Mouse (Mus musculus) CH12.LX (cell line): ENCODE measurements around the gene E030018B13Rik. TPM values are rescaled to one million over a fixed set of nuclear protein-coding genes. Genes with fewer than 3 reads are reported as not detected.
A peak's percentile ranks its signal among the peaks of the same experiment; 100 is the strongest.

Experiments
- DNase-seq: peaks from one replicate; pipeline ENCODE4 v3.0.0-alpha.2; 2013; ENCODE audit errors: extremely low read depth
- H3K27ac ChIP-seq: 2 replicates; pipeline ENCODE4 v1.5.1; 2012; ENCODE audit warnings: low read depth, mild to moderate bottlenecking, control low read depth, moderate library complexity; ENCODE audit not compliant: insufficient read depth
- H3K27me3 ChIP-seq: replicated peaks from 2 replicates; pipeline ENCODE3; 2012; ENCODE audit warnings: inconsistent platforms
- H3K36me3 ChIP-seq, 2 experiments: replicated peaks in 1 of 2; 2 replicates each; pipeline versions ENCODE3 to v1.6.1; 2012; ENCODE audit warnings: inconsistent platforms in 1 of 2, low read length in 1 of 2, mild to moderate bottlenecking in 1 of 2, mixed read lengths in 1 of 2, moderate library complexity in 1 of 2; ENCODE audit not compliant: control insufficient read depth in 1 of 2, insufficient read depth in 1 of 2
- H3K4me1 ChIP-seq, 2 experiments: 2 replicates each; pipeline ENCODE4 v1.6.1; 2012; ENCODE audit warnings: inconsistent platforms in 1 of 2, moderate library complexity in 1 of 2; ENCODE audit not compliant: insufficient read depth in 2 of 2, control insufficient read depth in 1 of 2
- H3K4me2 ChIP-seq: 2 replicates; pipeline ENCODE4 v1.6.1; 2012; ENCODE audit warnings: low read depth, mild to moderate bottlenecking, control low read depth; ENCODE audit not compliant: poor library complexity, insufficient read depth, severe bottlenecking
- H3K4me3 ChIP-seq, 3 experiments: fragments of 150-350 bp in 1 of 3; sonication (generic) in 1 of 3; replicated peaks in 1 of 3; 2 replicates each; pipeline versions ENCODE3 to v1.5.1; 2011 to 2012; ENCODE audit warnings: low read depth in 2 of 3, low read length in 2 of 3, mild to moderate bottlenecking in 2 of 3, moderate library complexity in 2 of 3, control low read depth in 1 of 3, improper control_type of control experiment in 1 of 3, inconsistent platforms in 1 of 3, mixed read lengths in 1 of 3; ENCODE audit not compliant: poor library complexity in 1 of 3
- H3K79me2 ChIP-seq: replicated peaks from 2 replicates; pipeline ENCODE4 v1.6.1; 2012; ENCODE audit warnings: mild to moderate bottlenecking, moderate library complexity; ENCODE audit not compliant: control insufficient read depth, poor library complexity, insufficient read depth, severe bottlenecking; ENCODE audit errors: extremely low read depth
- H3K9ac ChIP-seq: 2 replicates; pipeline ENCODE4 v1.6.1; 2012; ENCODE audit warnings: low read depth, mild to moderate bottlenecking, control low read depth, moderate library complexity; ENCODE audit not compliant: insufficient read depth
- H3K9me3 ChIP-seq: replicated peaks from 2 replicates; pipeline ENCODE3; 2012; ENCODE audit warnings: low read length, inconsistent platforms, mixed read lengths
- BHLHE40 ChIP-seq: IDR thresholded peaks from 2 replicates; pipeline ENCODE4 v1.6.1; 2011; ENCODE audit warnings: mild to moderate bottlenecking, low read depth, low read length, improper control_type of control experiment
- CHD2 ChIP-seq: IDR thresholded peaks from 2 replicates; pipeline ENCODE4 v1.6.1; 2011; ENCODE audit warnings: low read length, improper control_type of control experiment
- E2F4 ChIP-seq: IDR thresholded peaks from 2 replicates; pipeline ENCODE4 v1.6.1; 2011; ENCODE audit warnings: low read depth, low read length, improper control_type of control experiment; ENCODE audit not compliant: insufficient replicate concordance
- EP300 ChIP-seq: IDR thresholded peaks from 2 replicates; pipeline ENCODE4 v1.6.1; 2011; ENCODE audit warnings: low read length, improper control_type of control experiment
- GABPA ChIP-seq: IDR thresholded peaks from 2 replicates; pipeline ENCODE4 v1.6.1; 2012; ENCODE audit warnings: low read depth, low read length, improper control_type of control experiment, inconsistent platforms; ENCODE audit not compliant: insufficient replicate concordance
- IRF4 ChIP-seq: IDR thresholded peaks from 2 replicates; pipeline ENCODE4 v1.6.1; 2014; ENCODE audit warnings: low read depth, mild to moderate bottlenecking, inconsistent platforms, low read length, improper control_type of control experiment
- KAT2A ChIP-seq: IDR thresholded peaks from 2 replicates; pipeline ENCODE4 v1.6.1; 2012; ENCODE audit warnings: low read length, improper control_type of control experiment, inconsistent platforms; ENCODE audit not compliant: insufficient replicate concordance
- MAX ChIP-seq: IDR thresholded peaks from 2 replicates; pipeline ENCODE4 v1.6.1; 2011; ENCODE audit warnings: low read length, improper control_type of control experiment
- MAZ ChIP-seq: IDR thresholded peaks from 2 replicates; pipeline ENCODE4 v1.6.1; 2012; ENCODE audit warnings: low read depth, mild to moderate bottlenecking, inconsistent platforms, low read length, improper control_type of control experiment, moderate library complexity
- MEF2A ChIP-seq: IDR thresholded peaks from 2 replicates; pipeline ENCODE4 v1.6.1; 2014; ENCODE audit warnings: low read depth, mild to moderate bottlenecking, inconsistent platforms, low read length, improper control_type of control experiment, borderline replicate concordance
- MXI1 ChIP-seq: IDR thresholded peaks from 2 replicates; pipeline ENCODE4 v1.6.1; 2011; ENCODE audit warnings: mild to moderate bottlenecking, low read depth, low read length, improper control_type of control experiment
- MYC ChIP-seq: IDR thresholded peaks from 2 replicates; pipeline ENCODE4 v1.6.1; 2011; ENCODE audit warnings: low read depth, mild to moderate bottlenecking, improper control_type of control experiment, low read length
- POLR2A ChIP-seq: IDR thresholded peaks from 2 replicates; pipeline ENCODE4 v1.6.1; 2011; ENCODE audit warnings: low read depth, mild to moderate bottlenecking, improper control_type of control experiment, low read length
- POLR2AphosphoS2 ChIP-seq: IDR thresholded peaks from 2 replicates; pipeline ENCODE4 v1.6.1; 2011; ENCODE audit warnings: low read depth, low read length, improper control_type of control experiment
- RAD21 ChIP-seq: IDR thresholded peaks from 2 replicates; pipeline ENCODE4 v1.6.1; 2011; ENCODE audit warnings: low read depth, mild to moderate bottlenecking, low read length, improper control_type of control experiment, moderate library complexity
- RCOR1 ChIP-seq: conservative IDR thresholded peaks from 2 replicates; pipeline ENCODE4 v1.6.1; 2012; ENCODE audit warnings: low read depth, mild to moderate bottlenecking, inconsistent platforms, low read length, improper control_type of control experiment
- SIN3A ChIP-seq: IDR thresholded peaks from 2 replicates; pipeline ENCODE4 v1.6.1; 2012; ENCODE audit warnings: low read length, improper control_type of control experiment, inconsistent platforms
- UBTF ChIP-seq: IDR thresholded peaks from 2 replicates; pipeline ENCODE4 v1.6.1; 2012; ENCODE audit warnings: low read depth, mild to moderate bottlenecking, inconsistent platforms, low read length, improper control_type of control experiment, moderate library complexity
- USF1 ChIP-seq: IDR thresholded peaks from 2 replicates; pipeline ENCODE4 v1.6.1; 2014; ENCODE audit warnings: low read depth, mild to moderate bottlenecking, inconsistent platforms, low read length, improper control_type of control experiment
- ZKSCAN1 ChIP-seq: IDR thresholded peaks from 2 replicates; pipeline ENCODE4 v1.6.1; 2012; ENCODE audit warnings: low read depth, inconsistent platforms, low read length, improper control_type of control experiment, borderline replicate concordance
- dilution Hi-C: fragments of 300-500 bp; cut with MboI; formaldehyde crosslinking; loops from 2 replicates; pipeline ENCODE4 v1.14.3; 2020; ENCODE audit warnings: low sequenced_read_pairs; ENCODE audit not compliant: extremely low pct_unique_long_range_greater_than_20kb, extremely low pct_ligation_motif_present
- in situ Hi-C: fragments of 300-500 bp; cut with MboI; formaldehyde crosslinking; loops from 3 replicates; pipeline ENCODE4 v1.14.3; 2019; ENCODE audit warnings: low sequenced_read_pairs, low pct_ligation_motif_present, low pct_unique_long_range_greater_than_20kb, mixed read lengths
- polyA plus RNA-seq: library from polyadenylated mRNA; unstranded; fragments of >175 nt; gene quantifications from 2 replicates; pipeline ENCODE4 v1.2.1, GENCODE M21; 2012; ENCODE audit warnings: low read depth; ENCODE audit not compliant: insufficient read length
- total RNA-seq, 2 experiments: library from RNA; depleted of rRNA; stranded (reverse); fragments of 300-350 nt in 1 of 2; fragments of >200 nt in 1 of 2; gene quantifications; 2 replicates each; pipeline ENCODE4 v1.2.3; 2012 to 2014

The E030018B13Rik gene
- total and polyA plus RNA-seq, 3 experiments = not detected

- peaks cover 0 to 3% of the 10 kb centered on the region in 2 experiments for H3K36me3 ChIP-seq
- no peak for DNase-seq
- no peak overlapping the region for H3K4me3 ChIP-seq
- peaks cover 7 to 46% of the 10 kb centered on the region in 2 experiments for H3K4me1 ChIP-seq
- peaks cover 9% of the 10 kb centered on the region for H3K79me2 ChIP-seq
- no peak overlapping the region for H3K27ac ChIP-seq
- H3K27me3 ChIP-seq = no peaks in the 10 kb centered on the region
- TF ChIP-seq BHLHE40 = no peak
- TF ChIP-seq MAX = no peak
- TF ChIP-seq ZKSCAN1 = no peak
- TF ChIP-seq RAD21 = no peak
- no peak for TF ChIP-seq MYC
- TF ChIP-seq E2F4 = no peak
- no peak for TF ChIP-seq EP300
- TF ChIP-seq SIN3A = no peak
- TF ChIP-seq RCOR1 = no peak
- in situ Hi-C loops (no loop called here), dilution Hi-C loops (no loop called here)
- H3K9ac ChIP-seq = no peak overlapping the region
- H3K9me3 ChIP-seq = no peaks in the 10 kb centered on the region
- no peak overlapping the region for H3K4me2 ChIP-seq
Observed at GRCm38 (mm10) chr7:63934530-63934929, 17.9 kb downstream of the E030018B13Rik start.

GRCm38 (mm10) chr7:63935809-63936187 is 19.1 kb downstream of the E030018B13Rik start:
- H3K79me2 ChIP-seq = peaks cover 9% of the 10 kb centered on the region
- TF ChIP-seq RAD21 = no peak
- no peak for TF ChIP-seq USF1
- TF ChIP-seq POLR2A = no peak
- TF ChIP-seq GABPA = no peak
- TF ChIP-seq IRF4 = no peak
- no peak for TF ChIP-seq CHD2
- no peak for TF ChIP-seq ZKSCAN1
- TF ChIP-seq UBTF = no peak
- TF ChIP-seq MXI1 = no peak
- no peak for TF ChIP-seq POLR2AphosphoS2
- TF ChIP-seq KAT2A = no peak
- TF ChIP-seq EP300 = no peak
- no peak for TF ChIP-seq BHLHE40
- TF ChIP-seq SIN3A = no peak
- no peak for TF ChIP-seq MEF2A
- TF ChIP-seq MAZ = no peak
- no peaks in the 10 kb centered on the region for H3K9me3 ChIP-seq
- peak overlapping the region; percentile 64; the same call in 1 of the 2 replicates for H3K9ac ChIP-seq
- H3K4me1 ChIP-seq = peaks cover 9 to 42% of the 10 kb centered on the region in 2 experiments
- H3K4me3 ChIP-seq = peak overlapping the region; percentile 77 to 93 (median 79)
- peak overlapping the region; percentile 21; the same call in 1 of the 2 replicates for H3K4me2 ChIP-seq
- H3K27me3 ChIP-seq = no peaks in the 10 kb centered on the region
- peaks cover 0 to 3% of the 10 kb centered on the region in 2 experiments for H3K36me3 ChIP-seq
- in situ Hi-C loops = no loop called here
- dilution Hi-C loops = no loop called here
- no peak for DNase-seq
- H3K27ac ChIP-seq = no peak overlapping the region
